Mouse (Mus musculus) kidney, adult 2 months (tissue): ENCODE data around the gene Crip1. TPM values are rescaled to one million over a fixed set of nuclear protein-coding genes. Genes with fewer than 3 reads are reported as not detected.

Experiments
- DNase-seq: peaks from one replicate; pipeline ENCODE4 v3.0.0; 2021
- H3K27ac ChIP-seq: fragments of 200-500 bp; 2 replicates; pipeline ENCODE4 v1.5.1; 2012; ENCODE audit warnings: low read depth, low read length, control low read depth, inconsistent platforms; ENCODE audit not compliant: insufficient read depth
- H3K27me3 ChIP-seq: fragments of 200-500 bp; replicated peaks from 2 replicates; pipeline ENCODE4 v1.6.1; 2012; ENCODE audit warnings: mild to moderate bottlenecking, moderate library complexity, low read length, inconsistent platforms; ENCODE audit not compliant: control insufficient read depth, insufficient read depth
- H3K36me3 ChIP-seq: fragments of 200-500 bp; 2 replicates; pipeline ENCODE4 v1.6.1; 2012; ENCODE audit warnings: mild to moderate bottlenecking, moderate library complexity, low read length, inconsistent platforms; ENCODE audit not compliant: control insufficient read depth, insufficient read depth
- H3K4me1 ChIP-seq: fragments of 200-500 bp; 2 replicates; pipeline ENCODE4 v1.6.1; 2011; ENCODE audit warnings: low read length; ENCODE audit not compliant: control insufficient read depth, insufficient read depth
- H3K4me3 ChIP-seq: fragments of 200-500 bp; 2 replicates; pipeline ENCODE4 v1.5.1; 2011; ENCODE audit warnings: mild to moderate bottlenecking, low read depth, low read length, control low read depth; ENCODE audit not compliant: insufficient read depth
- CTCF ChIP-seq: fragments of 200-500 bp; conservative IDR thresholded peaks from 2 replicates; pipeline ENCODE4 v1.5.1; 2011; ENCODE audit warnings: low read depth, mild to moderate bottlenecking, control low read depth, low read length, moderate library complexity, mixed read lengths; ENCODE audit not compliant: insufficient read depth, insufficient read length
- POLR2A ChIP-seq: fragments of 200-500 bp; IDR thresholded peaks from one replicate; pipeline ENCODE4 v1.6.1; 2011; ENCODE audit warnings: low read depth, low read length, control low read depth
- WGBS: fragments of 180-500 bp; shearing (Covaris S2); methylation state at CpG from one replicate; pipeline ENCODE4 v1.1.7; 2018; 5-methylcytosine and 5-hydroxymethylcytosine counted together
- polyA plus RNA-seq: library from polyadenylated mRNA; depleted of rRNA; stranded (reverse); fragments of >200 nt; gene quantifications from 2 replicates; pipeline ENCODE4 v1.2.3, GENCODE M21; 2012

The Crip1 gene
- polyA plus RNA-seq, 1 experiment = 229 TPM

GRCm38 (mm10) chr12:113109801-113110200 lies 36.3 kb upstream of the Crip1 start:
- H3K36me3 ChIP-seq = no peaks in the 10 kb centered on the region
- WGBS = 80% methylated on average over 10 of the region's 10 CpGs
- TF ChIP-seq POLR2A (no peak), CTCF (no peak)
- H3K4me3 ChIP-seq = no peak overlapping the region
- no peaks in the 10 kb centered on the region for H3K4me1 ChIP-seq
- H3K27ac ChIP-seq = no peak overlapping the region
- no peaks in the 10 kb centered on the region for H3K27me3 ChIP-seq
- DNase-seq = no peak

DNA sequence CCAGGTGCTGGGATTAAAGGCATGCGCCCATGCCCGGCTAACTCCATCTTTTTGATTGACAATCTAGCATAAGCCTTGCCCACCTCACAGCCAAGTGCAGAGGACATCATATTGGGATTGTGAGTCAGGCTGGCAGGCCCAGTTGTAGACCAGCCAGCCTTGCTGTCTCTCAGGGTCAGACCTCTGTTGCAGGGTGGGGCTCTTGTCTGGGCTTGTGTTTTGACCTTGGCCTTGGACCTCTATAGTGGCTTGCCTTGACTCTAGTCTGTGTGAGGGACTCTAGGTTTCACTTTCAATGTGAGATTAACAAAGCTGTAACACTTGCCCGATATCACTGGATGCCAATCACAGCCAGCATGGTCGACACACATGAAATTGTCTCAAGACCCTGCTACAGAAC lies 32.0 kb upstream of the Crip1 start:
- Histone ChIP-seq H3K4me3 (no peak overlapping the region), H3K27ac (no peak overlapping the region), H3K27me3 (no peaks in the 10 kb centered on the region), H3K36me3 (no peaks in the 10 kb centered on the region), H3K4me1 (no peaks in the 10 kb centered on the region)
- 92% methylated on average over 4 of the region's 4 CpGs for WGBS
- no peak for DNase-seq
- no peak for TF ChIP-seq POLR2A
- TF ChIP-seq CTCF = no peak

DNA sequence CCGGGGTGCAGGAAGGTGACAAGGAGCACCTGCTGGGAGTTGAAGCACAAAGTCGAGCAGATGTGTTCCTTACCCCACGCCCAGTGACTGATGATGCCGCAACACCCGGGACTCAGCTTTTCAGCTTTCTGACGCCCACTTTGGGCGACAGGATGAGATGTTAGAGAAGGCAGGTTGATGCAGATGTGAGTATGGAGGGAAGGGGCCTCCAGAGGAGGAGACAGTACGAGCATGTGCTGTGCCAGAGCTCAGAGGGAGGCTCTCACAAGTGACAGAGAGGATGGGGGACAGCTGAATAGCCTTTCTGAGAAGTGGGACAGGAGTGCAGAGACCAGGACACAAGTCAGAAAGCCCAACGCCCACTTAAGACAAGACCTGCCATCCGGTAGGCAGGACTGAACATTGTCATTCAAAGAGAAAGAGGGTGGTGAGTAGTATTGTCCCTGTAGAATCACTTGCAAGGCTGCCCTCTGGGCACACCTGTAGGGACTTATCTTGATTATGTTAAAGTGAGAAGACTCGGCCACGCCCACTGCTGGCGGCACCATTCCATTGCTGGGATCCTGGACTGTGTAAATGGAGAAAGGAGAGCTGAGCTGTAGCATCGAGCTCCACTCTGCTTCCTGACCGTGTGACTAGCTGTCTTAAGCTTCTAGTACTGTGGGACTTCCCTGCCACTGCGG lies 31.1 kb upstream of the Crip1 start:
- TF ChIP-seq POLR2A = no peak
- H3K27me3 ChIP-seq = no peaks in the 10 kb centered on the region
- no peaks in the 10 kb centered on the region for H3K36me3 ChIP-seq
- H3K4me3 ChIP-seq = no peak overlapping the region
- H3K27ac ChIP-seq = no peak overlapping the region
- 81% methylated on average over 16 of the region's 16 CpGs for WGBS
- no peaks in the 10 kb centered on the region for H3K4me1 ChIP-seq
- DNase-seq = no peak

- 83% methylated on average over 20 of the region's 20 CpGs for WGBS
- Histone ChIP-seq H3K27ac (no peak overlapping the region), H3K4me3 (no peak overlapping the region), H3K4me1 (no peaks in the 10 kb centered on the region), H3K27me3 (no peaks in the 10 kb centered on the region), H3K36me3 (no peaks in the 10 kb centered on the region)
- DNase-seq = peak; percentile 81
- TF ChIP-seq CTCF (peak; percentile 87), POLR2A (no peak)
Measured at GRCm38 (mm10) chr12:113119516-113120410, 26.4 kb upstream of the Crip1 start.

GRCm38 (mm10) chr12:113124726-113125125 lies 21.4 kb upstream of the Crip1 start:
- H3K36me3 ChIP-seq = no peaks in the 10 kb centered on the region
- H3K4me3 ChIP-seq = no peak overlapping the region
- H3K27me3 ChIP-seq = no peaks in the 10 kb centered on the region
- DNase-seq = no peak
- TF ChIP-seq CTCF (no peak), POLR2A (no peak)
- H3K4me1 ChIP-seq = no peaks in the 10 kb centered on the region
- H3K27ac ChIP-seq = no peak overlapping the region
- 72% methylated on average over 6 of the region's 6 CpGs for WGBS

- TF ChIP-seq CTCF (no peak), POLR2A (no peak)
- no peak overlapping the region for H3K27ac ChIP-seq
- H3K4me1 ChIP-seq = no peaks in the 10 kb centered on the region
- peaks cover 1% of the 10 kb centered on the region; the same call in 1 of the 2 replicates for H3K36me3 ChIP-seq
- no peaks in the 10 kb centered on the region for H3K27me3 ChIP-seq
- no peak overlapping the region for H3K4me3 ChIP-seq
- WGBS = 97% methylated on average over 8 of the region's 8 CpGs
- no peak for DNase-seq
Measured at GRCm38 (mm10) chr12:113130732-113131131, 15.4 kb upstream of the Crip1 start.

- H3K27me3 ChIP-seq = no peaks in the 10 kb centered on the region
- DNase-seq = no peak
- H3K27ac ChIP-seq = no peak overlapping the region
- no peaks in the 10 kb centered on the region for H3K4me1 ChIP-seq
- peaks cover 1% of the 10 kb centered on the region; the same call in 1 of the 2 replicates for H3K36me3 ChIP-seq
- TF ChIP-seq POLR2A (no peak), CTCF (no peak)
- WGBS = 96% methylated on average over 14 of the region's 14 CpGs
- H3K4me3 ChIP-seq = no peak overlapping the region
Measured at GRCm38 (mm10) chr12:113131601-113132000, 14.5 kb upstream of the Crip1 start.
